Mouse (Mus musculus) thymus, adult 2 months (tissue): ENCODE results near the gene Prap1. TPM values are rescaled to one million over a fixed set of nuclear protein-coding genes. Genes with fewer than 3 reads are reported as not detected.

Experiments used
- DNase-seq: peaks from one replicate; pipeline ENCODE4 v3.0.0; 2021
- H3K27ac ChIP-seq: fragments of 200-500 bp; 2 replicates; pipeline ENCODE4 v1.5.1; 2012; ENCODE audit warnings: low read length, control low read depth; ENCODE audit not compliant: control insufficient read depth, insufficient read depth
- H3K27me3 ChIP-seq: fragments of 200-500 bp; 2 replicates; pipeline ENCODE4 v1.6.1; 2012; ENCODE audit warnings: mild to moderate bottlenecking, low read length, moderate library complexity, mixed read lengths; ENCODE audit not compliant: control insufficient read depth, insufficient read depth
- H3K36me3 ChIP-seq: fragments of 200-500 bp; 2 replicates; pipeline ENCODE4 v1.6.1; 2012; ENCODE audit warnings: mild to moderate bottlenecking, low read length, moderate library complexity; ENCODE audit not compliant: control insufficient read depth, insufficient read depth
- H3K4me1 ChIP-seq: fragments of 200-500 bp; replicated peaks from 2 replicates; pipeline ENCODE4 v1.6.1; 2012; ENCODE audit warnings: low read length; ENCODE audit not compliant: control insufficient read depth, insufficient read depth
- H3K4me3 ChIP-seq: fragments of 200-500 bp; 2 replicates; pipeline ENCODE4 v1.5.1; 2012; ENCODE audit warnings: mild to moderate bottlenecking, low read length, control low read depth, moderate library complexity; ENCODE audit not compliant: control insufficient read depth, insufficient read depth
- CTCF ChIP-seq: fragments of 200-500 bp; IDR thresholded peaks from 2 replicates; pipeline ENCODE4 v1.5.1; 2012; ENCODE audit warnings: mild to moderate bottlenecking, control low read depth, low read length, moderate library complexity, borderline replicate concordance; ENCODE audit not compliant: control insufficient read depth, poor library complexity, insufficient read depth; ENCODE audit errors: extremely low read depth
- POLR2A ChIP-seq: fragments of 200-500 bp; IDR thresholded peaks from 2 replicates; pipeline ENCODE4 v1.6.1; 2012; ENCODE audit warnings: mild to moderate bottlenecking, low read length, control low read depth, moderate library complexity; ENCODE audit not compliant: control insufficient read depth, poor library complexity, insufficient read depth; ENCODE audit errors: extremely low read depth
- WGBS: fragments of 180-500 bp; shearing (Covaris S2); methylation state at CpG from one replicate; pipeline ENCODE4 v1.1.7; 2018; 5-methylcytosine and 5-hydroxymethylcytosine counted together
- polyA plus RNA-seq: library from polyadenylated mRNA; depleted of rRNA; stranded (reverse); fragments of >200 nt; gene quantifications from 2 replicates; pipeline ENCODE4 v1.2.3, GENCODE M21; 2012; rRNA removed

Prap1 gene
- polyA plus RNA-seq, 1 experiment: 5.2 TPM

DNA sequence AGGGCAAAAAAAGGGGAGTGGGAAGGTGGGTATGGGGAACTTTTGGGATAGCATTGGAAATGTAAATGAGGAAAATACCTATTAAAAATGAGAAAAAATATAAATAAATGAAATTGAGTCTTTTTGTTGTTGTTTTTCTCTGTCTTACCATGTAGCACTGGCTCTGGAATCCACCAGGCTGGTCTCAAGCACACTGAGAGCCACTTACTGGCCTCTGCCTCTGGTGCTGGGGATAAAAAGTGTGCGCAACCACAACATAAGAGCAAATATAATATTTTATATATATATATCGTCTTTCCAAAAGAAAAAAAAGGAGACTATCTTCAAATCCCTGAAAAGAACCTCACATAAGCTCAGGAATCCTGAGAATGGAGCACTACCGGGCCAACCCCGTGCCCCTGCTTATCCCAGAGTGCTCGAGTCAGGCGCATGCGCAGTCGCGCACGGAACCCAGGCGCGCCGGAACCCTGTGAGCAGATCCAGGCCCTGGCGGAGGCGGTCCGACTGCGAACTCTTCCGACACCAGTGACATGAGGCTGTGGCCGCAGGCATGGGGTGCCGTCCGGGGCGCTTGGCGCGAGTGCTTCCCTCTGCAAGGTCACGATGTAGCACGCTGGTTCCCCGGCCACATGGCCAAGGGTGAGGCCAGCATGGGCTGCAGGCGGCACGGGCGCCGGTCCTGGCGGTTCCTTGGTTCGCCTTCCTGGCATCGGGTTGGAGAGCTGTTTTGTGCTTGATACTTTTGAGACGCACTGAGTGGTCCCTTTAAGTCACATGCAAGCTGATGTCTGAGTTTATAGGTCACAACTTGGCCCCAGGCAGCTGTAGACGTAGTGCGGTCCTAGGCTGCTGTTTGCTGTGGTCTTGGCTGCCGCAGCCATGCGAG lies 44.2 kb downstream of the Prap1 start, which contains the start of gene Mtg1:
Gene Mtg1 (plus strand): TSS at position 430 of the 886 bp plus-strand sequence.
- DNase-seq: peak; percentile 94
- WGBS: 3% methylated on average over 39 of the region's 39 CpGs

DNA sequence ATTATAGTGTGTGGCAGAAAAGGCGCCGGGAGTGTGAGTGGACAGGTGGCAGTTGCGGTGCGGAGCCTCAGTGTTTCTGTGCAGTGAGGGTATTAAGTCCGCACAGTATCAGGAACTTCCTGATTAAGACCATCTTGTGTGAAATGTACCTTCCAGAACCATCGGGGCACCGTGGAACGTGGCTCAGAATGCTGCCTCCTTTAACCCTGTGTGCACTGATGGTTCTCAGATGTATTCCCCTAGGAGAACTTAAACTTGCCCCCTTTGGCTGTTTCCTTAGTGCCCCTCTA lies 44.8 kb downstream of the Prap1 start:
- peak overlapping the region; percentile 96 for H3K4me3 ChIP-seq
- DNase-seq: no peak
- H3K4me1 ChIP-seq: no peaks in the 10 kb centered on the region; the same call in 1 of the 2 replicates
- TF ChIP-seq CTCF (no peak), POLR2A (no peak)
- WGBS: 0% methylated on average over 8 of the region's 8 CpGs
- no peaks in the 10 kb centered on the region for H3K27me3 ChIP-seq
- H3K27ac ChIP-seq: peak overlapping the region; percentile 69
- H3K36me3 ChIP-seq: no peaks in the 10 kb centered on the region

More for the DNA sequence above, 44.2 kb downstream of the Prap1 start, which contains the start of gene Mtg1:
- peak within 1 kb of the TSS; percentile 69 for H3K27ac ChIP-seq
- peak within 1 kb of the TSS; percentile 96 for H3K4me3 ChIP-seq
- no peaks in the 10 kb centered on the region for H3K27me3 ChIP-seq
- no peaks in the 10 kb centered on the region; the same call in 1 of the 2 replicates for H3K4me1 ChIP-seq
- no peaks in the 10 kb centered on the region for H3K36me3 ChIP-seq
- peak; percentile 8; the same call in 1 of the 2 replicates for TF ChIP-seq CTCF
- no peak for TF ChIP-seq POLR2A

DNA sequence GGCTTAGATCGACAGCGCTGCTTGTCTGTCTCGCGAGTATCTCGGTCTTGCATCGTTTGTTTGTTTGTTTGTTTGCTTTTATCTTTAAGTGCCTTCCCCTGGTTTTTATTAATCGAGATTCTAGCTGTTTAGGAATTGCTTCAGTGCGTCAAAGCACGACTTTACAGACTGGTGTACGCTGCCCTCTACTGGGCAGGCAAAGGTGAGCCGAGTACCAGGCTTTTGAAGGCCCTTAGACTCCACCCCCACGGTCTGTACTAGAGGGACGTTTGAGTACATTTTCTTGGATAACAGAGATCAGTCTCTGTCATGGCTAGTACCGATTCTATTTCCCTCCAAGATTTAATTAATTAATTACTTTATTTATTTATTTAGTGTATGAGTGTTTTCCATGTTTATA lies 48.2 kb downstream of the Prap1 start:
- Histone ChIP-seq H3K27ac (no peak overlapping the region), H3K4me1 (no peaks in the 10 kb centered on the region; the same call in 1 of the 2 replicates), H3K36me3 (no peaks in the 10 kb centered on the region), H3K4me3 (no peak overlapping the region), H3K27me3 (no peaks in the 10 kb centered on the region)
- TF ChIP-seq CTCF: peak; percentile 56; the same call in 1 of the 2 replicates
- no peak for TF ChIP-seq POLR2A
- DNase-seq: peak; percentile 72
- WGBS: 7% methylated on average over 14 of the region's 14 CpGs

DNA sequence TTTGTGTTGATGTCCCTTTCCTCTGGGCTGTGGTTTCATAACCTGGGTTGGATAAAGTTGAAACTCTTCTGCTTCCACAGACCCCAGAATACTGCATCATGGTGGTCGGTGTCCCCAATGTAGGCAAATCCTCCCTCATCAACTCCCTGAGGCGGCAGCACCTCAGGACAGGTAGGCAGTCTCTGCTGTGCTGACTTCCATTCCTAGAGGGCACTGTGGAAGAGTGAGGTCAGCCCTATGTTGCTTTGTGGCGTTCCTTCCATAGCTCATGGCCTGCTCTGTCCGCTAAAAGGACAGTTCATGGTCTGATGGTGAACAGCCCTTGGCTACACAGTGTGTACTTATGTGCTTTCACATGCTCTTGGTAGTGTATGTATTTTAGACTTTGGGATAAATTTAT lies 51.4 kb downstream of the Prap1 start:
- DNase-seq: no peak

More for the DNA sequence above, 51.4 kb downstream of the Prap1 start:
- H3K27ac ChIP-seq: no peak overlapping the region
- no peaks in the 10 kb centered on the region for H3K4me1 ChIP-seq
- H3K4me3 ChIP-seq: no peak overlapping the region
- 97% methylated on average over 4 of the region's 4 CpGs for WGBS
- TF ChIP-seq POLR2A (no peak), CTCF (no peak)
- H3K27me3 ChIP-seq: no peaks in the 10 kb centered on the region
- H3K36me3 ChIP-seq: no peaks in the 10 kb centered on the region

Other genes starting within 250 kb of the Prap1 start
- 3.6 and 4.8 TPM in 2 replicates for gene Kndc1, start 198.7 kb upstream of the Prap1 start, polyA plus RNA-seq
- gene Utf1, start 149.6 kb upstream of the Prap1 start, polyA plus RNA-seq: 13.8 and 14.2 TPM in 2 replicates
- 0.73 and 0.84 TPM in 2 replicates for gene 6430531B16Rik, start 114.6 kb upstream of the Prap1 start, polyA plus RNA-seq
- gene Adam8, start 100.8 kb upstream of the Prap1 start, polyA plus RNA-seq: 36.0 and 37.6 TPM in 2 replicates
- gene Zfp511, start 57.0 kb upstream of the Prap1 start, polyA plus RNA-seq: 123 and 143 TPM in 2 replicates
- 39.7 and 40.6 TPM in 2 replicates for gene Tubgcp2, start 56.7 kb upstream of the Prap1 start, polyA plus RNA-seq
- 1.4 TPM in 2 replicates for gene Msx3, start 44.3 kb upstream of the Prap1 start, polyA plus RNA-seq
- 0.14 and 0.44 TPM in 2 replicates for gene Caly, start 10.8 kb upstream of the Prap1 start, polyA plus RNA-seq
- gene Fuom, start 9.0 kb downstream of the Prap1 start, polyA plus RNA-seq: 28.1 and 34.8 TPM in 2 replicates
- 15.3 and 18.0 TPM in 2 replicates for gene Paox, start 22.4 kb downstream of the Prap1 start, polyA plus RNA-seq
- gene Echs1, start 23.1 kb downstream of the Prap1 start, polyA plus RNA-seq: 60.9 and 65.6 TPM in 2 replicates
- gene Mtg1, start 44.2 kb downstream of the Prap1 start, polyA plus RNA-seq: 36.0 and 39.0 TPM in 2 replicates
- gene Sprn, start 61.5 kb downstream of the Prap1 start, polyA plus RNA-seq: 0.18 and 0.31 TPM in 2 replicates
- not detected in 2 replicates for gene Olfr522, start 71.4 kb downstream of the Prap1 start, polyA plus RNA-seq
- 0.41 and 1.0 TPM in 2 replicates for gene Olfr523, start 79.8 kb downstream of the Prap1 start, polyA plus RNA-seq
- 2.3 and 2.6 TPM in 2 replicates for gene Olfr524, start 112.6 kb downstream of the Prap1 start, polyA plus RNA-seq
- gene Cd163l1, start 124.9 kb downstream of the Prap1 start, polyA plus RNA-seq: 6.0 and 6.1 TPM in 2 replicates
- gene 5830411N06Rik, start 153.9 kb downstream of the Prap1 start, polyA plus RNA-seq: 21.4 and 23.9 TPM in 2 replicates
- 0.03 and 0.16 TPM in 2 replicates for gene Olfr525, start 227.5 kb downstream of the Prap1 start, polyA plus RNA-seq
- gene Olfr527, start 240.6 kb downstream of the Prap1 start, polyA plus RNA-seq: 0.18 TPM in 1 of 2 replicates, not detected in the other